Mouse (Mus musculus) spleen, adult 2 months (tissue): Measurements from ENCODE around the gene Cnppd1.

ENCODE experiments used
- CTCF ChIP-seq: fragments of 200-500 bp; IDR thresholded peaks from 2 replicates; pipeline ENCODE4 v1.5.1; 2011; ENCODE audit warnings: mild to moderate bottlenecking, inconsistent platforms; ENCODE audit not compliant: insufficient read depth, insufficient read length, insufficient replicate concordance; ENCODE audit errors: extremely low read depth
- POLR2A ChIP-seq: fragments of 200-500 bp; IDR thresholded peaks from 2 replicates; pipeline ENCODE4 v1.6.1; 2011; ENCODE audit warnings: low read depth, low read length, inconsistent platforms

- TF ChIP-seq CTCF (no peak), POLR2A (no peak; the same call in none of the 2 replicates)
Observed at GRCm38 (mm10) chr1:75191622-75192402, 49.3 kb upstream of the Cnppd1 start, which contains the start of the genes Ankzf1 and Atg9a.
